Mouse (Mus musculus) adrenal gland, postnatal 4 days (tissue): ENCODE results near the gene Nppa. TPM values are rescaled to one million over a fixed set of nuclear protein-coding genes. Genes with fewer than 3 reads are reported as not detected.
"Not testable (repeated sequence)": the region's sequence is repeated elsewhere in the genome, so short reads cannot be mapped to it uniquely, and the experiment has no call there.

Experiments
- DNase-seq, 2 experiments: peaks; one replicate each; pipeline ENCODE4 v3.0.0; 2021 to 2022; ENCODE audit warnings: low spot score in 2 of 2, mixed read lengths in 2 of 2
- total RNA-seq, 2 experiments: library from RNA; stranded (reverse); gene quantifications; 2 replicates each; pipeline ENCODE4 v1.2.3; 2021

Nppa gene
- total RNA-seq, 2 experiments from 2014 or later = not detected

DNA sequence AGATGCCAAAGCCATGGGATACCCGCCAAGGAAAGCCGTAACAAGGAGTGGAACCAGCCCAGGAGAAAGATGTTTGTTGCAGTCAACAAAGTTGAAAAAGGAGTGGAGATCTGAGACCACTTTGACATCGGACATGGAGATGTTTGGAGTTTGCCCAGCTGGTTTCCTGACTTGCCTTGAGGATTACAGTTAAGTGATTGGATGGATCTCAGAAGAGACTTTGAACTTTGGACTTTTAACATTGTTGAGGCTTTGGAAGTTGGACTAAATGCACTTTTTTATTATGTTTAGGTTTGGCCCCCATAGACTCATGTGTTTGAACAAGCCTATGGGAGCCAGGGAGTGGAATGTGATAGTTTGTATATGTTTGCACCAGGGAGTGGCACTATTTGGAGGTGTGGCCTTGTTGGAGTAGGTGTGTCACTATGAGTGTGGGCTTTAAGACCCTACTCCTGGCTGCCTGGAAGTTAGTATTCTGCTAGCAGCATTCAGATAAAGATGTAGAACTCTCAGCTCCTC lies 49.9 kb downstream of the Nppa start:
- not testable (repeated sequence) for DNase-seq

GRCm38 (mm10) chr4:148051046-148051776 lies 50.7 kb downstream of the Nppa start:
- DNase-seq = no peak

Other genes starting within 250 kb of the Nppa start
- 1 to 10 TPM; 7.1 to 7.5 TPM for gene Zfp984, start 190.9 kb upstream of the Nppa start, total RNA-seq
- 10 to 100 TPM; 29.6 to 29.9 TPM for gene Zfp933, start 152.4 kb upstream of the Nppa start, total RNA-seq
- 10 to 100 TPM; 40.8 to 42.6 TPM for gene Miip, start 131.9 kb upstream of the Nppa start, total RNA-seq
- gene Fv1, start 131.7 kb upstream of the Nppa start, total RNA-seq = 1 to 10 TPM; 7.6 to 8.2 TPM
- gene Mfn2, start 96.0 kb upstream of the Nppa start, total RNA-seq = 100 to 1,000 TPM; 140 to 144 TPM
- gene Plod1, start 64.0 kb upstream of the Nppa start, total RNA-seq = 10 to 100 TPM; 39.5 to 46.6 TPM
- gene 2510039O18Rik, start 59.8 kb upstream of the Nppa start, total RNA-seq = 10 to 100 TPM; 52.3 to 53.8 TPM
- under 1 TPM; 0.39 to 0.56 TPM for gene Nppb, start 14.9 kb upstream of the Nppa start, total RNA-seq
- 10 to 100 TPM; 21.0 to 23.6 TPM for gene Clcn6, start 38.1 kb downstream of the Nppa start, total RNA-seq
- gene Mthfr, start 38.4 kb downstream of the Nppa start, total RNA-seq = 10 to 100 TPM; 47.0 to 56.6 TPM
- 10 to 100 TPM; 77.6 to 83.7 TPM for gene Agtrap, start 87.3 kb downstream of the Nppa start, total RNA-seq
- gene Mad2l2, start 129.7 kb downstream of the Nppa start, total RNA-seq = 10 to 100 TPM; 24.0 to 24.6 TPM
- 1 to 10 TPM in 1 of 2 experiments, under 1 TPM in 1; 0.42 to 1.0 TPM for gene Draxin, start 130.0 kb downstream of the Nppa start, total RNA-seq
- 10 to 100 TPM; 28.2 to 32.8 TPM for gene Fbxo6, start 151.4 kb downstream of the Nppa start, total RNA-seq
- gene Fbxo44, start 159.8 kb downstream of the Nppa start, total RNA-seq = 10 to 100 TPM; 13.9 to 15.0 TPM
- gene Fbxo2, start 159.9 kb downstream of the Nppa start, total RNA-seq = 1 to 10 TPM; 2.7 to 2.8 TPM